Mouse (Mus musculus): ENCODE results near the gene Asic4. TPM values are rescaled to one million over a fixed set of nuclear protein-coding genes. Genes with fewer than 3 reads are reported as not detected.

The Asic4 gene
- polyA plus RNA-seq, 1 experiment from 2014 or later, result 0.18 TPM

DNA sequence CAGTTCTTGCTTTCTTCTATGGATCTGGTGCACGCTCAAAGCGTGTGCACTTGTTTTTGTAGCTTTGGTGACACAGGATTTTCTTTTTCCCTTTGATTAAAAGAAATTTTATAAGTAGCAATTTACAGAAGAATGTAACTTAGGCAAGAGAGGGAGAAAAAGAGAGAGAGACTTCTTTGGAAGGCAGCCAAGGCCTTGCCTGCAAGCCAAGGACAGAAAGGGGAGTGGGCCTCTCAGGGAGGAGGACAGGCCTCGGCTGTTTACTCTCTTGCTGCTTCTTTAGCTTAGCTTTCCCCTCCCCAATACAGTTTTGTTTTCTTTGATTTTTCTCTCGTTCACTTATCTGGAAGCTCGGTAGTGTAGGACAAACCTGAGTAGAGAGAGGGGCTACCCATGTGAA, 69.3 kb downstream of the Asic4 start:
- Histone ChIP-seq H3K4me1 (ENCODE audit: control insufficient read depth, insufficient read depth, low read length) (peaks cover 25% of the 10 kb centered on the region), H3K4me3 (ENCODE audit: low read depth, low read length) (no peak overlapping the region), H3K9me3 (ENCODE audit: control insufficient read depth, low read length) (no peaks in the 10 kb centered on the region), H3K9ac (ENCODE audit: low read depth, low read length) (no peak overlapping the region), H3K4me2 (ENCODE audit: low read depth, low read length) (no peak overlapping the region), H3K27ac (replicated peaks; ENCODE audit: low read depth, low read length) (peak overlapping the region; percentile 98), H3K27me3 (replicated peaks; ENCODE audit: control insufficient read depth, insufficient read depth, low read length) (no peaks in the 10 kb centered on the region), H3K36me3 (ENCODE audit: control insufficient read depth, insufficient read depth, low read length) (no peaks in the 10 kb centered on the region)
- no peak for ATAC-seq (ENCODE audit: low read depth)
- peak; percentile 83 for DNase-seq (ENCODE audit: low spot score)
- WGBS, result 43% methylated on average over 5 of the region's 5 CpGs

GRCm38 (mm10) chr1:75521321-75522031, 71.2 kb downstream of the Asic4 start, which contains the start of gene Stk11ip:
Stk11ip (plus strand) TSS chr1:75521529.
- DNase-seq (ENCODE audit: low spot score) (peak; percentile 100), ATAC-seq (ENCODE audit: low read depth) (peak; percentile 99)
- Histone ChIP-seq H3K27me3 (replicated peaks; ENCODE audit: control insufficient read depth, insufficient read depth, low read length) (no peaks in the 10 kb centered on the region), H3K4me3 (ENCODE audit: low read depth, low read length) (peak within 1 kb of the TSS; percentile 66), H3K4me2 (ENCODE audit: low read depth, low read length) (peak within 1 kb of the TSS; percentile 80), H3K9me3 (ENCODE audit: control insufficient read depth, low read length) (no peaks in the 10 kb centered on the region), H3K36me3 (ENCODE audit: control insufficient read depth, insufficient read depth, low read length) (peaks cover 7% of the 10 kb centered on the region; the same call in 1 of the 2 replicates), H3K9ac (ENCODE audit: low read depth, low read length) (peak within 1 kb of the TSS; percentile 66), H3K27ac (replicated peaks; ENCODE audit: low read depth, low read length) (peak within 1 kb of the TSS; percentile 98), H3K4me1 (ENCODE audit: control insufficient read depth, insufficient read depth, low read length) (peaks cover 25% of the 10 kb centered on the region)
- WGBS, result under 1% methylated on average over 46 of the region's 46 CpGs

Other genes starting within 250 kb of the Asic4 start
- gene Glb1l, start 239.6 kb upstream of the Asic4 start, polyA plus RNA-seq (2014; fragmentation: Nextera tagmentation; extraction: Ambion mirVana), result 13.0 and 17.6 TPM in 2 replicates
- gene Stk16, start 239.6 kb upstream of the Asic4 start, polyA plus RNA-seq (2014; fragmentation: Nextera tagmentation; extraction: Ambion mirVana), result 97.1 and 103 TPM in 2 replicates
- 59.6 and 76.1 TPM in 2 replicates for gene Tuba4a, start 230.6 kb upstream of the Asic4 start, polyA plus RNA-seq (2014; fragmentation: Nextera tagmentation; extraction: Ambion mirVana)
- not detected in 2 replicates for gene A630095N17Rik, start 218.3 kb upstream of the Asic4 start, polyA plus RNA-seq (2014; fragmentation: Nextera tagmentation; extraction: Ambion mirVana)
- 20.0 and 21.0 TPM in 2 replicates for gene Dnajb2, start 214.0 kb upstream of the Asic4 start, polyA plus RNA-seq (2014; fragmentation: Nextera tagmentation; extraction: Ambion mirVana)
- 2.0 and 2.9 TPM in 2 replicates for gene Ptprn, start 185.9 kb upstream of the Asic4 start, polyA plus RNA-seq (2014; fragmentation: Nextera tagmentation; extraction: Ambion mirVana)
- gene Resp18, start 172.0 kb upstream of the Asic4 start, polyA plus RNA-seq (2014; fragmentation: Nextera tagmentation; extraction: Ambion mirVana), result 6.0 and 6.9 TPM in 2 replicates
- 115 and 128 TPM in 2 replicates for gene Dnpep, start 132.4 kb upstream of the Asic4 start, polyA plus RNA-seq (2014; fragmentation: Nextera tagmentation; extraction: Ambion mirVana)
- 159 and 218 TPM in 2 replicates for gene Des, start 90.1 kb upstream of the Asic4 start, polyA plus RNA-seq (2014; fragmentation: Nextera tagmentation; extraction: Ambion mirVana)
- gene Speg, start 75.1 kb upstream of the Asic4 start, polyA plus RNA-seq (2014; fragmentation: Nextera tagmentation; extraction: Ambion mirVana), result 20.2 and 20.3 TPM in 2 replicates
- gene Gmppa, start 14.5 kb upstream of the Asic4 start, polyA plus RNA-seq (2014; fragmentation: Nextera tagmentation; extraction: Ambion mirVana), result 74.2 and 82.9 TPM in 2 replicates
- 65.1 and 66.0 TPM in 2 replicates for gene Chpf, start 28.9 kb downstream of the Asic4 start, polyA plus RNA-seq (2014; fragmentation: Nextera tagmentation; extraction: Ambion mirVana)
- 1.3 and 1.6 TPM in 2 replicates for gene Tmem198, start 29.1 kb downstream of the Asic4 start, polyA plus RNA-seq (2014; fragmentation: Nextera tagmentation; extraction: Ambion mirVana)
- 98.7 and 102 TPM in 2 replicates for gene Obsl1, start 56.0 kb downstream of the Asic4 start, polyA plus RNA-seq (2014; fragmentation: Nextera tagmentation; extraction: Ambion mirVana)
- gene Inha, start 56.6 kb downstream of the Asic4 start, polyA plus RNA-seq (2014; fragmentation: Nextera tagmentation; extraction: Ambion mirVana), result 5.9 and 9.7 TPM in 2 replicates
- 13.1 and 15.3 TPM in 2 replicates for gene Stk11ip, start 71.1 kb downstream of the Asic4 start, polyA plus RNA-seq (2014; fragmentation: Nextera tagmentation; extraction: Ambion mirVana)
- 12.0 and 18.5 TPM in 2 replicates for gene Slc4a3, start 95.8 kb downstream of the Asic4 start, polyA plus RNA-seq (2014; fragmentation: Nextera tagmentation; extraction: Ambion mirVana)

Data from embryonic facial prominence, embryonic 14.5 days (tissue).